Mouse (Mus musculus): ENCODE measurements around the gene Baz2a. TPM values are rescaled to one million over a fixed set of nuclear protein-coding genes. Genes with fewer than 3 reads are reported as not detected.

Baz2a gene
- polyA plus RNA-seq (2014; fragmentation: Nextera tagmentation; extraction: Ambion mirVana) = 20.0 and 37.6 TPM in 2 replicates

- Histone ChIP-seq H3K9ac (ENCODE audit: low read depth, low read length) (peak within 1 kb of the TSS; percentile 81), H3K9me3 (ENCODE audit: control insufficient read depth, low read length) (no peaks in the 10 kb centered on the region), H3K4me3 (ENCODE audit: low read depth, low read length) (peak within 1 kb of the TSS; percentile 79), H3K36me3 (ENCODE audit: control insufficient read depth, insufficient read depth, low read length) (peaks cover 9% of the 10 kb centered on the region), H3K4me1 (replicated peaks; ENCODE audit: control insufficient read depth, insufficient read depth, low read length) (peaks cover 20% of the 10 kb centered on the region), H3K27me3 (ENCODE audit: control insufficient read depth, insufficient read depth, low read length) (no peaks in the 10 kb centered on the region), H3K4me2 (replicated peaks; ENCODE audit: low read depth, low read length) (peak within 1 kb of the TSS; percentile 91), H3K27ac (ENCODE audit: low read depth, low read length) (peak within 1 kb of the TSS; percentile 94)
- WGBS = 2% methylated on average over 20 of the region's 20 CpGs
- ATAC-seq (ENCODE audit: low FRiP score) = peak; percentile 50
- DNase-seq (ENCODE audit: low spot score) = peak; percentile 53
These were observed at the start of gene Baz2a for GRCm38 (mm10) chr10:128091564-128092505. Gene Baz2a (plus strand): TSS chr10:128091577.

- Histone ChIP-seq H3K4me3 (ENCODE audit: low read depth, low read length) (no peak overlapping the region), H3K27ac (ENCODE audit: low read depth, low read length) (no peak overlapping the region), H3K36me3 (ENCODE audit: control insufficient read depth, insufficient read depth, low read length) (0 out of 2 replicates have a peak, but pooled peaks cover 8% of the 10 kb centered on the region), H3K9me3 (ENCODE audit: control insufficient read depth, low read length) (no peaks in the 10 kb centered on the region), H3K9ac (ENCODE audit: low read depth, low read length) (no peak overlapping the region), H3K4me2 (replicated peaks; ENCODE audit: low read depth, low read length) (no peak overlapping the region), H3K4me1 (replicated peaks; ENCODE audit: control insufficient read depth, insufficient read depth, low read length) (no peaks in the 10 kb centered on the region; the same call in 1 of the 2 replicates), H3K27me3 (ENCODE audit: control insufficient read depth, insufficient read depth, low read length) (no peaks in the 10 kb centered on the region)
- 85% methylated on average over 4 of the region's 4 CpGs for WGBS
- ATAC-seq (ENCODE audit: low FRiP score) (no peak), DNase-seq (ENCODE audit: low spot score) (no peak)
These were observed 49.7 kb upstream of the Baz2a start for GRCm38 (mm10) chr10:128041636-128042035.

GRCm38 (mm10) chr10:128042466-128042865 is 48.9 kb upstream of the Baz2a start:
- Histone ChIP-seq H3K4me2 (replicated peaks; ENCODE audit: low read depth, low read length) (no peak overlapping the region), H3K4me1 (replicated peaks; ENCODE audit: control insufficient read depth, insufficient read depth, low read length) (no peaks in the 10 kb centered on the region; the same call in 1 of the 2 replicates), H3K27me3 (ENCODE audit: control insufficient read depth, insufficient read depth, low read length) (no peaks in the 10 kb centered on the region), H3K4me3 (ENCODE audit: low read depth, low read length) (no peak overlapping the region), H3K36me3 (ENCODE audit: control insufficient read depth, insufficient read depth, low read length) (0 out of 2 replicates have a peak, but pooled peaks cover 8% of the 10 kb centered on the region), H3K27ac (ENCODE audit: low read depth, low read length) (no peak overlapping the region), H3K9ac (ENCODE audit: low read depth, low read length) (no peak overlapping the region), H3K9me3 (ENCODE audit: control insufficient read depth, low read length) (no peaks in the 10 kb centered on the region)
- no peak for DNase-seq (ENCODE audit: low spot score)
- ATAC-seq (ENCODE audit: low FRiP score) = no peak
- 86% methylated on average over 3 of the region's 3 CpGs for WGBS

- H3K36me3 ChIP-seq (ENCODE audit: control insufficient read depth, insufficient read depth, low read length) = 0 out of 2 replicates have a peak, but pooled peaks cover 8% of the 10 kb centered on the region
- no peak for DNase-seq (ENCODE audit: low spot score)
- ATAC-seq (ENCODE audit: low FRiP score) = no peak
These were observed 48.1 kb upstream of the Baz2a start for GRCm38 (mm10) chr10:128043041-128043835.

GRCm38 (mm10) chr10:128048157-128048556 is 43.2 kb upstream of the Baz2a start:
- Histone ChIP-seq H3K27me3 (ENCODE audit: control insufficient read depth, insufficient read depth, low read length) (no peaks in the 10 kb centered on the region), H3K9ac (ENCODE audit: low read depth, low read length) (no peak overlapping the region), H3K27ac (ENCODE audit: low read depth, low read length) (no peak overlapping the region), H3K4me1 (replicated peaks; ENCODE audit: control insufficient read depth, insufficient read depth, low read length) (no peaks in the 10 kb centered on the region), H3K4me3 (ENCODE audit: low read depth, low read length) (no peak overlapping the region), H3K9me3 (ENCODE audit: control insufficient read depth, low read length) (no peaks in the 10 kb centered on the region), H3K4me2 (replicated peaks; ENCODE audit: low read depth, low read length) (no peak overlapping the region), H3K36me3 (ENCODE audit: control insufficient read depth, insufficient read depth, low read length) (peaks cover 14% of the 10 kb centered on the region)
- ATAC-seq (ENCODE audit: low FRiP score) (no peak), DNase-seq (ENCODE audit: low spot score) (no peak)
- WGBS = 96% methylated on average over 8 of the region's 8 CpGs

More at GRCm38 (mm10) chr10:128043041-128043835, 48.1 kb upstream of the Baz2a start:
- H3K4me2 ChIP-seq (replicated peaks; ENCODE audit: low read depth, low read length) = no peak overlapping the region
- no peak overlapping the region for H3K27ac ChIP-seq (ENCODE audit: low read depth, low read length)
- no peaks in the 10 kb centered on the region; the same call in 1 of the 2 replicates for H3K4me1 ChIP-seq (replicated peaks; ENCODE audit: control insufficient read depth, insufficient read depth, low read length)
- H3K9me3 ChIP-seq (ENCODE audit: control insufficient read depth, low read length) = no peaks in the 10 kb centered on the region
- 81% methylated on average over 3 of the region's 3 CpGs for WGBS
- no peak overlapping the region for H3K4me3 ChIP-seq (ENCODE audit: low read depth, low read length)
- no peaks in the 10 kb centered on the region for H3K27me3 ChIP-seq (ENCODE audit: control insufficient read depth, insufficient read depth, low read length)
- no peak overlapping the region for H3K9ac ChIP-seq (ENCODE audit: low read depth, low read length)

GRCm38 (mm10) chr10:128049741-128050140 is 41.6 kb upstream of the Baz2a start:
- 96% methylated on average over 2 of the region's 2 CpGs for WGBS
- DNase-seq (ENCODE audit: low spot score) = no peak
- no peak overlapping the region for H3K27ac ChIP-seq (ENCODE audit: low read depth, low read length)

GRCm38 (mm10) chr10:128050355-128050754 is 41.0 kb upstream of the Baz2a start:
- H3K4me1 ChIP-seq (replicated peaks; ENCODE audit: control insufficient read depth, insufficient read depth, low read length) = no peaks in the 10 kb centered on the region
- no peak for ATAC-seq (ENCODE audit: low FRiP score)
- H3K9me3 ChIP-seq (ENCODE audit: control insufficient read depth, low read length) = no peaks in the 10 kb centered on the region
- peaks cover 14% of the 10 kb centered on the region for H3K36me3 ChIP-seq (ENCODE audit: control insufficient read depth, insufficient read depth, low read length)
- no peak overlapping the region for H3K4me2 ChIP-seq (replicated peaks; ENCODE audit: low read depth, low read length)
- H3K27ac ChIP-seq (ENCODE audit: low read depth, low read length) = no peak overlapping the region
- H3K27me3 ChIP-seq (ENCODE audit: control insufficient read depth, insufficient read depth, low read length) = no peaks in the 10 kb centered on the region
- no peak overlapping the region for H3K9ac ChIP-seq (ENCODE audit: low read depth, low read length)
- 85% methylated on average over 2 of the region's 2 CpGs for WGBS
- DNase-seq (ENCODE audit: low spot score) = no peak
- no peak overlapping the region for H3K4me3 ChIP-seq (ENCODE audit: low read depth, low read length)

More at GRCm38 (mm10) chr10:128049741-128050140, 41.6 kb upstream of the Baz2a start:
- peaks cover 14% of the 10 kb centered on the region for H3K36me3 ChIP-seq (ENCODE audit: control insufficient read depth, insufficient read depth, low read length)
- no peak overlapping the region for H3K4me2 ChIP-seq (replicated peaks; ENCODE audit: low read depth, low read length)
- no peak overlapping the region for H3K4me3 ChIP-seq (ENCODE audit: low read depth, low read length)
- no peaks in the 10 kb centered on the region for H3K27me3 ChIP-seq (ENCODE audit: control insufficient read depth, insufficient read depth, low read length)
- no peak for ATAC-seq (ENCODE audit: low FRiP score)
- H3K9me3 ChIP-seq (ENCODE audit: control insufficient read depth, low read length) = no peaks in the 10 kb centered on the region
- H3K9ac ChIP-seq (ENCODE audit: low read depth, low read length) = no peak overlapping the region
- H3K4me1 ChIP-seq (replicated peaks; ENCODE audit: control insufficient read depth, insufficient read depth, low read length) = no peaks in the 10 kb centered on the region

- 95% methylated on average over 5 of the region's 5 CpGs for WGBS
These were observed 39.8 kb upstream of the Baz2a start for GRCm38 (mm10) chr10:128051589-128051988.

More at GRCm38 (mm10) chr10:128051589-128051988, 39.8 kb upstream of the Baz2a start:
- Histone ChIP-seq H3K27me3 (ENCODE audit: control insufficient read depth, insufficient read depth, low read length) (no peaks in the 10 kb centered on the region), H3K4me2 (replicated peaks; ENCODE audit: low read depth, low read length) (no peak overlapping the region), H3K36me3 (ENCODE audit: control insufficient read depth, insufficient read depth, low read length) (peaks cover 14% of the 10 kb centered on the region), H3K4me3 (ENCODE audit: low read depth, low read length) (no peak overlapping the region), H3K9ac (ENCODE audit: low read depth, low read length) (no peak overlapping the region), H3K4me1 (replicated peaks; ENCODE audit: control insufficient read depth, insufficient read depth, low read length) (no peaks in the 10 kb centered on the region), H3K27ac (ENCODE audit: low read depth, low read length) (no peak overlapping the region), H3K9me3 (ENCODE audit: control insufficient read depth, low read length) (no peaks in the 10 kb centered on the region)
- DNase-seq (ENCODE audit: low spot score) = no peak
- ATAC-seq (ENCODE audit: low FRiP score) = no peak
